Mouse (Mus musculus) adrenal gland, adult 18-20 months (tissue): ENCODE results near the gene Paics. TPM values are rescaled to one million over a fixed set of nuclear protein-coding genes. Genes with fewer than 3 reads are reported as not detected.
"Not testable (repeated sequence)": the region's sequence is repeated elsewhere in the genome, so short reads cannot be mapped to it uniquely, and the experiment has no call there.

Experiments used
- DNase-seq, 2 experiments: peaks; one replicate each; pipeline ENCODE4 v3.0.0; 2021 to 2022; ENCODE audit warnings: low spot score in 2 of 2
- total RNA-seq, 2 experiments: library from RNA; stranded (reverse); gene quantifications; 1 replicate in 1 of 2; 2 replicates in 1 of 2; pipeline ENCODE4 v1.2.3; 2021

Paics gene
- total RNA-seq, 2 experiments from 2014 or later = 148 to 195 TPM

- no peak for DNase-seq
These were observed 583 bp upstream of the Paics start for GRCm38 (mm10) chr5:76950343-76951105.

GRCm38 (mm10) chr5:76952112-76953040 is 1.3 kb downstream of the Paics start:
- DNase-seq = no peak

- DNase-seq = no peak
These were observed 2.7 kb downstream of the Paics start for GRCm38 (mm10) chr5:76953794-76954193.

- DNase-seq = no peak
These were observed 3.3 kb downstream of the Paics start for GRCm38 (mm10) chr5:76954271-76954900.

GRCm38 (mm10) chr5:76955474-76955873 is 4.4 kb downstream of the Paics start:
- DNase-seq = no peak

GRCm38 (mm10) chr5:76957954-76958353 is 6.8 kb downstream of the Paics start:
- no peak for DNase-seq

- no peak for DNase-seq
These were observed 8.5 kb downstream of the Paics start for GRCm38 (mm10) chr5:76959587-76959986.

- peak; percentile 27 to 40 for DNase-seq
These were observed 11.4 kb downstream of the Paics start for GRCm38 (mm10) chr5:76962545-76962944.

GRCm38 (mm10) chr5:76964651-76965050 is 13.5 kb downstream of the Paics start:
- no peak for DNase-seq

GRCm38 (mm10) chr5:76969250-76969649 is 18.1 kb downstream of the Paics start:
- DNase-seq = no peak

- not testable (repeated sequence) for DNase-seq
These were observed 20.0 kb downstream of the Paics start for GRCm38 (mm10) chr5:76971115-76971514.

- no peak for DNase-seq
These were observed 22.4 kb downstream of the Paics start for GRCm38 (mm10) chr5:76973488-76973887.

- no peak for DNase-seq
These were observed 23.1 kb downstream of the Paics start for GRCm38 (mm10) chr5:76974207-76974553.

GRCm38 (mm10) chr5:76974554-76975285 is 23.6 kb downstream of the Paics start, which contains the start of gene Srp72:
Srp72 (plus strand) TSS chr5:76974683.
- DNase-seq = peak; percentile 79 to 82

- no peak for DNase-seq
These were observed 24.6 kb downstream of the Paics start for GRCm38 (mm10) chr5:76975736-76976135.

- no peak for DNase-seq
These were observed 32.9 kb downstream of the Paics start for GRCm38 (mm10) chr5:76984015-76984414.

GRCm38 (mm10) chr5:76990789-76991188 is 39.7 kb downstream of the Paics start:
- DNase-seq = no peak

- no peak for DNase-seq
These were observed 42.2 kb downstream of the Paics start for GRCm38 (mm10) chr5:76993174-76993814.

- DNase-seq = no peak
These were observed 47.3 kb downstream of the Paics start for GRCm38 (mm10) chr5:76998416-76998815.

GRCm38 (mm10) chr5:77001192-77001591 is 50.1 kb downstream of the Paics start:
- no peak for DNase-seq
